Mouse (Mus musculus): ENCODE measurements around the gene Acp7. TPM values are rescaled to one million over a fixed set of nuclear protein-coding genes. Genes with fewer than 3 reads are reported as not detected.
"Not testable (repeated sequence)": the region's sequence is repeated elsewhere in the genome, so short reads cannot be mapped to it uniquely, and the experiment has no call there.

The Acp7 gene
- not detected in 2 replicates for polyA plus RNA-seq (2015; fragmentation: Nextera tagmentation; extraction: Ambion mirVana)

- Histone ChIP-seq H3K4me3 (peak within 1 kb of the TSS; percentile 14), H3K4me2 (peak within 1 kb of the TSS; percentile 47)
These were observed at the start of gene Acp7 for GRCm38 (mm10) chr7:28631073-28631472. Gene Acp7, minus strand, starts transcription at chr7:28631332.

GRCm38 (mm10) chr7:28677624-28678023, 46.5 kb upstream of the Acp7 start:
- Histone ChIP-seq H3K9ac (no peak overlapping the region), H3K9me3 (no peaks in the 10 kb centered on the region), H3K27me3 (no peaks in the 10 kb centered on the region), H3K36me3 (no peaks in the 10 kb centered on the region), H3K4me3 (no peak overlapping the region), H3K27ac (no peak overlapping the region), H3K4me1 (no peaks in the 10 kb centered on the region), H3K4me2 (no peak overlapping the region)
- WGBS: 91% methylated on average over 8 of the region's 8 CpGs
- ATAC-seq (ENCODE audit: borderline replicate concordance, extremely low read depth, low FRiP score, low TSS enrichment): no peak

More at GRCm38 (mm10) chr7:28631073-28631472, at the start of gene Acp7:
- Histone ChIP-seq H3K36me3 (no peaks in the 10 kb centered on the region), H3K27ac (no peak within 1 kb of the TSS), H3K9me3 (no peaks in the 10 kb centered on the region), H3K4me1 (no peaks in the 10 kb centered on the region), H3K27me3 (peaks cover 56% of the 10 kb centered on the region), H3K9ac (no peak within 1 kb of the TSS)
- no peak for ATAC-seq (ENCODE audit: borderline replicate concordance, extremely low read depth, low FRiP score, low TSS enrichment)
- 25% methylated on average over 10 of the region's 10 CpGs for WGBS

GRCm38 (mm10) chr7:28676811-28677541, 45.8 kb upstream of the Acp7 start:
- H3K36me3 ChIP-seq: no peaks in the 10 kb centered on the region
- WGBS: 76% methylated on average over 13 of the region's 13 CpGs
- H3K9me3 ChIP-seq: no peaks in the 10 kb centered on the region
- no peak for ATAC-seq (ENCODE audit: borderline replicate concordance, extremely low read depth, low FRiP score, low TSS enrichment)
- H3K9ac ChIP-seq: no peak overlapping the region
- H3K27me3 ChIP-seq: no peaks in the 10 kb centered on the region
- H3K4me2 ChIP-seq: no peak overlapping the region
- H3K27ac ChIP-seq: no peak overlapping the region
- H3K4me3 ChIP-seq: no peak overlapping the region
- no peaks in the 10 kb centered on the region for H3K4me1 ChIP-seq

GRCm38 (mm10) chr7:28675746-28676145, 44.6 kb upstream of the Acp7 start:
- H3K9me3 ChIP-seq: no peaks in the 10 kb centered on the region
- no peaks in the 10 kb centered on the region for H3K36me3 ChIP-seq
- WGBS: 36% methylated on average over 11 of the region's 11 CpGs
- H3K27me3 ChIP-seq: no peaks in the 10 kb centered on the region
- H3K4me1 ChIP-seq: no peaks in the 10 kb centered on the region
- H3K4me2 ChIP-seq: no peak overlapping the region
- no peak for ATAC-seq (ENCODE audit: borderline replicate concordance, extremely low read depth, low FRiP score, low TSS enrichment)
- H3K27ac ChIP-seq: no peak overlapping the region
- no peak overlapping the region for H3K4me3 ChIP-seq
- no peak overlapping the region for H3K9ac ChIP-seq

GRCm38 (mm10) chr7:28674994-28675393, 43.9 kb upstream of the Acp7 start:
- Histone ChIP-seq H3K27ac (no peak overlapping the region), H3K27me3 (no peaks in the 10 kb centered on the region), H3K9me3 (no peaks in the 10 kb centered on the region), H3K4me2 (no peak overlapping the region), H3K9ac (no peak overlapping the region), H3K36me3 (no peaks in the 10 kb centered on the region), H3K4me1 (no peaks in the 10 kb centered on the region), H3K4me3 (no peak overlapping the region)
- WGBS: 73% methylated on average over 9 of the region's 9 CpGs
- no peak for ATAC-seq (ENCODE audit: borderline replicate concordance, extremely low read depth, low FRiP score, low TSS enrichment)

GRCm38 (mm10) chr7:28672786-28673185, 41.7 kb upstream of the Acp7 start:
- H3K4me2 ChIP-seq; H3K9me3 ChIP-seq; H3K27ac ChIP-seq; H3K36me3 ChIP-seq; H3K27me3 ChIP-seq; H3K4me3 ChIP-seq; H3K4me1 ChIP-seq; ATAC-seq (ENCODE audit: borderline replicate concordance, extremely low read depth, low FRiP score, low TSS enrichment); H3K9ac ChIP-seq: not testable (repeated sequence)
- WGBS: 56% methylated on average over 5 of the region's 5 CpGs

GRCm38 (mm10) chr7:28672276-28672675, 41.1 kb upstream of the Acp7 start:
- no peaks in the 10 kb centered on the region for H3K27me3 ChIP-seq
- H3K9me3 ChIP-seq: no peaks in the 10 kb centered on the region
- H3K4me2 ChIP-seq: no peak overlapping the region
- ATAC-seq (ENCODE audit: borderline replicate concordance, extremely low read depth, low FRiP score, low TSS enrichment): no peak
- no peak overlapping the region for H3K9ac ChIP-seq
- no peaks in the 10 kb centered on the region for H3K4me1 ChIP-seq
- H3K27ac ChIP-seq: no peak overlapping the region
- WGBS: 77% methylated on average over 5 of the region's 5 CpGs
- H3K36me3 ChIP-seq: no peaks in the 10 kb centered on the region
- H3K4me3 ChIP-seq: no peak overlapping the region

GRCm38 (mm10) chr7:28671172-28671571, 40.0 kb upstream of the Acp7 start:
- Histone ChIP-seq H3K4me1 (no peaks in the 10 kb centered on the region), H3K9me3 (no peaks in the 10 kb centered on the region), H3K36me3 (no peaks in the 10 kb centered on the region), H3K9ac (no peak overlapping the region), H3K4me3 (no peak overlapping the region), H3K27ac (no peak overlapping the region), H3K4me2 (no peak overlapping the region), H3K27me3 (no peaks in the 10 kb centered on the region)
- no peak for ATAC-seq (ENCODE audit: borderline replicate concordance, extremely low read depth, low FRiP score, low TSS enrichment)
- WGBS: 46% methylated on average over 4 of the region's 4 CpGs

- Histone ChIP-seq H3K27me3 (peaks cover 9% of the 10 kb centered on the region; the same call in 1 of the 2 replicates), H3K27ac (no peak overlapping the region), H3K4me1 (no peaks in the 10 kb centered on the region), H3K9ac (no peak overlapping the region), H3K4me3 (no peak overlapping the region), H3K4me2 (peak overlapping the region; percentile 38), H3K9me3 (no peaks in the 10 kb centered on the region), H3K36me3 (no peaks in the 10 kb centered on the region)
- 14% methylated on average over 14 of the region's 15 CpGs for WGBS
- no peak for ATAC-seq (ENCODE audit: borderline replicate concordance, extremely low read depth, low FRiP score, low TSS enrichment)
These were observed 34.8 kb upstream of the Acp7 start for GRCm38 (mm10) chr7:28665620-28666579.

- WGBS: 53% methylated on average over 4 of the region's 4 CpGs
These were observed 25.3 kb upstream of the Acp7 start for GRCm38 (mm10) chr7:28656430-28656829.

GRCm38 (mm10) chr7:28651157-28651556, 20.0 kb upstream of the Acp7 start:
- Histone ChIP-seq H3K4me2 (no peak overlapping the region), H3K27me3 (no peaks in the 10 kb centered on the region), H3K9me3 (no peaks in the 10 kb centered on the region), H3K4me1 (no peaks in the 10 kb centered on the region), H3K36me3 (no peaks in the 10 kb centered on the region), H3K27ac (no peak overlapping the region), H3K9ac (no peak overlapping the region), H3K4me3 (no peak overlapping the region)
- 85% methylated on average over 2 of the region's 2 CpGs for WGBS
- ATAC-seq (ENCODE audit: borderline replicate concordance, extremely low read depth, low FRiP score, low TSS enrichment): no peak

More at GRCm38 (mm10) chr7:28656430-28656829, 25.3 kb upstream of the Acp7 start:
- H3K36me3 ChIP-seq: no peaks in the 10 kb centered on the region
- no peaks in the 10 kb centered on the region for H3K9me3 ChIP-seq
- no peak overlapping the region for H3K9ac ChIP-seq
- 0 out of 2 replicates have a peak, but pooled peaks cover under 1% of the 10 kb centered on the region for H3K27me3 ChIP-seq
- H3K4me2 ChIP-seq: no peak overlapping the region
- no peak overlapping the region for H3K27ac ChIP-seq
- H3K4me1 ChIP-seq: no peaks in the 10 kb centered on the region
- no peak overlapping the region for H3K4me3 ChIP-seq
- no peak for ATAC-seq (ENCODE audit: borderline replicate concordance, extremely low read depth, low FRiP score, low TSS enrichment)

GRCm38 (mm10) chr7:28647016-28647415, 15.9 kb upstream of the Acp7 start:
- no peak overlapping the region for H3K4me2 ChIP-seq
- H3K9ac ChIP-seq: no peak overlapping the region
- 35% methylated on average over 7 of the region's 7 CpGs for WGBS
- H3K4me3 ChIP-seq: no peak overlapping the region
- no peak for ATAC-seq (ENCODE audit: borderline replicate concordance, extremely low read depth, low FRiP score, low TSS enrichment)
- no peaks in the 10 kb centered on the region for H3K4me1 ChIP-seq
- H3K36me3 ChIP-seq: no peaks in the 10 kb centered on the region
- no peaks in the 10 kb centered on the region for H3K27me3 ChIP-seq
- H3K27ac ChIP-seq: no peak overlapping the region
- H3K9me3 ChIP-seq: no peaks in the 10 kb centered on the region
